Mouse (Mus musculus): ENCODE measurements around the gene Hic2.

The Hic2 gene

GRCm38 (mm10) chr16:17275721-17276120 is 42.3 kb downstream of the Hic2 start, which contains the start of gene Tmem191c:
Gene Tmem191c, plus strand, starts transcription at chr16:17276077.
- no peak for DNase-seq (ENCODE audit: low read depth, low spot score)

- DNase-seq (ENCODE audit: low read depth, low spot score): peak; percentile 95
These were observed 43.1 kb downstream of the Hic2 start for GRCm38 (mm10) chr16:17276164-17277151.

- no peak for DNase-seq (ENCODE audit: low read depth, low spot score)
These were observed 44.2 kb downstream of the Hic2 start for GRCm38 (mm10) chr16:17277342-17278211.

GRCm38 (mm10) chr16:17280471-17280870 is 47.1 kb downstream of the Hic2 start:
- DNase-seq (ENCODE audit: low read depth, low spot score): no peak

GRCm38 (mm10) chr16:17283151-17283550 is 49.8 kb downstream of the Hic2 start:
- no peak for DNase-seq (ENCODE audit: low read depth, low spot score)

GRCm38 (mm10) chr16:17287103-17287502 is 53.7 kb downstream of the Hic2 start:
- DNase-seq (ENCODE audit: low read depth, low spot score): no peak

GRCm38 (mm10) chr16:17291016-17291415 is 57.6 kb downstream of the Hic2 start:
- DNase-seq (ENCODE audit: low read depth, low spot score): no peak

GRCm38 (mm10) chr16:17292751-17293150 is 59.4 kb downstream of the Hic2 start:
- DNase-seq (ENCODE audit: low read depth, low spot score): peak; percentile 79

- DNase-seq (ENCODE audit: low read depth, low spot score): peak; percentile 79
These were observed 67.4 kb downstream of the Hic2 start for GRCm38 (mm10) chr16:17300818-17301217.

- peak; percentile 73 for DNase-seq (ENCODE audit: low read depth, low spot score)
These were observed 70.3 kb downstream of the Hic2 start for GRCm38 (mm10) chr16:17303521-17304245.

- no peak for DNase-seq (ENCODE audit: low read depth, low spot score)
These were observed 74.1 kb downstream of the Hic2 start for GRCm38 (mm10) chr16:17307461-17307860.

- DNase-seq (ENCODE audit: low read depth, low spot score): no peak
These were observed 75.7 kb downstream of the Hic2 start for GRCm38 (mm10) chr16:17309036-17309435.

GRCm38 (mm10) chr16:17312531-17312930 is 79.2 kb downstream of the Hic2 start:
- DNase-seq (ENCODE audit: low read depth, low spot score): no peak

Data from A20 (cell line).